Mouse (Mus musculus): ENCODE data around the gene Actb. TPM values are rescaled to one million over a fixed set of nuclear protein-coding genes. Genes with fewer than 3 reads are reported as not detected.
A peak's percentile ranks its signal among the peaks of the same experiment; 100 is the strongest.

Gene Actb
- polyA plus RNA-seq, 1 experiment from 2014 or later, result 16,801 TPM

- H3K27ac ChIP-seq (ENCODE audit: low read depth), result no peak overlapping the region
- no peaks in the 10 kb centered on the region for H3K9me3 ChIP-seq (ENCODE audit: low read depth, low read length)
- no peak for TF ChIP-seq CTCF (IDR thresholded peaks at IDR 0.05; ENCODE audit: low read depth)
- H3K4me2 ChIP-seq, result no peak overlapping the region
- H3K36me3 ChIP-seq (ENCODE audit: insufficient read depth), result peaks cover 38% of the 10 kb centered on the region
- ATAC-seq (ENCODE audit: insufficient read depth) (no peak), DNase-seq (no peak)
- H3K4me3 ChIP-seq (ENCODE audit: low read depth, low read length), result no peak overlapping the region
- 91% methylated on average over 20 of the region's 20 CpGs for whole genome bisulfite sequencing
- H3K9ac ChIP-seq, result no peak overlapping the region
- H3K4me1 ChIP-seq (ENCODE audit: insufficient read depth), result no peaks in the 10 kb centered on the region
- H3K27me3 ChIP-seq (ENCODE audit: insufficient read depth, low read length), result no peaks in the 10 kb centered on the region
Measured at GRCm38 (mm10) chr5:142886761-142887160, 19.8 kb downstream of the Actb start.

- Histone ChIP-seq H3K4me1 (ENCODE audit: insufficient read depth) (no peaks in the 10 kb centered on the region), H3K27ac (ENCODE audit: low read depth) (no peak overlapping the region), H3K27me3 (ENCODE audit: insufficient read depth, low read length) (no peaks in the 10 kb centered on the region), H3K4me3 (ENCODE audit: low read depth, low read length) (no peak overlapping the region), H3K9ac (no peak overlapping the region), H3K4me2 (no peak overlapping the region), H3K36me3 (ENCODE audit: insufficient read depth) (peaks cover 38% of the 10 kb centered on the region), H3K9me3 (ENCODE audit: low read depth, low read length) (no peaks in the 10 kb centered on the region)
- TF ChIP-seq CTCF (IDR thresholded peaks at IDR 0.05; ENCODE audit: low read depth), result no peak
- 93% methylated on average over 19 of the region's 19 CpGs for WGBS
- ATAC-seq (ENCODE audit: insufficient read depth), result no peak
- DNase-seq, result no peak
Measured at GRCm38 (mm10) chr5:142886181-142886580, 20.4 kb downstream of the Actb start.

GRCm38 (mm10) chr5:142882471-142882870 is 24.1 kb downstream of the Actb start:
- no peak overlapping the region for H3K4me2 ChIP-seq
- H3K27ac ChIP-seq (ENCODE audit: low read depth), result no peak overlapping the region
- no peak overlapping the region for H3K4me3 ChIP-seq (ENCODE audit: low read depth, low read length)
- no peak for ATAC-seq (ENCODE audit: insufficient read depth)
- WGBS, result 89% methylated on average over 11 of the region's 11 CpGs
- TF ChIP-seq CTCF (IDR thresholded peaks at IDR 0.05; ENCODE audit: low read depth), result no peak
- H3K9me3 ChIP-seq (ENCODE audit: low read depth, low read length), result no peaks in the 10 kb centered on the region
- no peak for DNase-seq
- no peaks in the 10 kb centered on the region for H3K27me3 ChIP-seq (ENCODE audit: insufficient read depth, low read length)
- H3K4me1 ChIP-seq (ENCODE audit: insufficient read depth), result no peaks in the 10 kb centered on the region
- no peak overlapping the region for H3K9ac ChIP-seq
- peaks cover 55% of the 10 kb centered on the region for H3K36me3 ChIP-seq (ENCODE audit: insufficient read depth)

GRCm38 (mm10) chr5:142881936-142882335 is 24.6 kb downstream of the Actb start:
- H3K9me3 ChIP-seq (ENCODE audit: low read depth, low read length), result no peaks in the 10 kb centered on the region
- 56% methylated on average over 8 of the region's 8 CpGs for WGBS
- no peak overlapping the region for H3K4me2 ChIP-seq
- TF ChIP-seq CTCF (IDR thresholded peaks at IDR 0.05; ENCODE audit: low read depth), result no peak
- H3K9ac ChIP-seq, result no peak overlapping the region
- ATAC-seq (ENCODE audit: insufficient read depth), result no peak
- peaks cover 53% of the 10 kb centered on the region for H3K36me3 ChIP-seq (ENCODE audit: insufficient read depth)
- peak overlapping the region; percentile 78; the same call in 1 of the 2 replicates for H3K27ac ChIP-seq (ENCODE audit: low read depth)
- no peak overlapping the region for H3K4me3 ChIP-seq (ENCODE audit: low read depth, low read length)
- H3K27me3 ChIP-seq (ENCODE audit: insufficient read depth, low read length), result no peaks in the 10 kb centered on the region
- no peaks in the 10 kb centered on the region for H3K4me1 ChIP-seq (ENCODE audit: insufficient read depth)
- no peak for DNase-seq

- H3K9ac ChIP-seq, result no peak overlapping the region
Measured at GRCm38 (mm10) chr5:142880806-142881516, 25.6 kb downstream of the Actb start.

GRCm38 (mm10) chr5:142880246-142880645 is 26.3 kb downstream of the Actb start:
- peaks cover 52% of the 10 kb centered on the region for H3K36me3 ChIP-seq (ENCODE audit: insufficient read depth)
- no peak overlapping the region for H3K4me2 ChIP-seq
- no peak overlapping the region for H3K27ac ChIP-seq (ENCODE audit: low read depth)
- no peak for TF ChIP-seq CTCF (IDR thresholded peaks at IDR 0.05; ENCODE audit: low read depth)
- H3K4me1 ChIP-seq (ENCODE audit: insufficient read depth), result no peaks in the 10 kb centered on the region
- no peak for DNase-seq
- no peaks in the 10 kb centered on the region for H3K27me3 ChIP-seq (ENCODE audit: insufficient read depth, low read length)
- WGBS, result 75% methylated on average over 6 of the region's 6 CpGs
- H3K9me3 ChIP-seq (ENCODE audit: low read depth, low read length), result no peaks in the 10 kb centered on the region
- H3K4me3 ChIP-seq (ENCODE audit: low read depth, low read length), result no peak overlapping the region
- no peak overlapping the region for H3K9ac ChIP-seq
- ATAC-seq (ENCODE audit: insufficient read depth), result no peak

More at GRCm38 (mm10) chr5:142880806-142881516, 25.6 kb downstream of the Actb start:
- Histone ChIP-seq H3K27me3 (ENCODE audit: insufficient read depth, low read length) (no peaks in the 10 kb centered on the region), H3K4me1 (ENCODE audit: insufficient read depth) (no peaks in the 10 kb centered on the region), H3K27ac (ENCODE audit: low read depth) (peak overlapping the region; percentile 78; the same call in 1 of the 2 replicates), H3K4me3 (ENCODE audit: low read depth, low read length) (no peak overlapping the region), H3K4me2 (no peak overlapping the region), H3K36me3 (ENCODE audit: insufficient read depth) (peaks cover 52% of the 10 kb centered on the region), H3K9me3 (ENCODE audit: low read depth, low read length) (no peaks in the 10 kb centered on the region)
- no peak for TF ChIP-seq CTCF (IDR thresholded peaks at IDR 0.05; ENCODE audit: low read depth)
- DNase-seq (peak; percentile 69), ATAC-seq (ENCODE audit: insufficient read depth) (peak; percentile 31; the same call in 1 of the 2 replicates)
- 28% methylated on average over 13 of the region's 13 CpGs for WGBS

GRCm38 (mm10) chr5:142879318-142880175 is 27.0 kb downstream of the Actb start:
- peak; percentile 78 for ATAC-seq (ENCODE audit: insufficient read depth)

More at GRCm38 (mm10) chr5:142879318-142880175, 27.0 kb downstream of the Actb start:
- Histone ChIP-seq H3K4me3 (ENCODE audit: low read depth, low read length) (no peak overlapping the region), H3K27ac (ENCODE audit: low read depth) (no peak overlapping the region), H3K4me2 (no peak overlapping the region), H3K4me1 (ENCODE audit: insufficient read depth) (no peaks in the 10 kb centered on the region), H3K27me3 (ENCODE audit: insufficient read depth, low read length) (no peaks in the 10 kb centered on the region), H3K36me3 (ENCODE audit: insufficient read depth) (peaks cover 50% of the 10 kb centered on the region), H3K9ac (no peak overlapping the region), H3K9me3 (ENCODE audit: low read depth, low read length) (no peaks in the 10 kb centered on the region)
- DNase-seq, result peak; percentile 98
- WGBS, result 62% methylated on average over 8 of the region's 8 CpGs
- TF ChIP-seq CTCF (IDR thresholded peaks at IDR 0.05; ENCODE audit: low read depth), result peak; percentile 97
